Mouse (Mus musculus) layer of hippocampus, postnatal 14 days (tissue): ENCODE results near the gene Plch2. TPM values are rescaled to one million over a fixed set of nuclear protein-coding genes. Genes with fewer than 3 reads are reported as not detected.
A peak's percentile ranks its signal among the peaks of the same experiment; 100 is the strongest.

Experiments
- DNase-seq, 2 experiments: peaks; one replicate each; pipeline ENCODE4 v3.0.0; 2021 to 2022; ENCODE audit warnings: low spot score in 2 of 2, mixed read lengths in 1 of 2
- total RNA-seq, 2 experiments: library from RNA; stranded (reverse); gene quantifications; 2 replicates each; pipeline ENCODE4 v1.2.3; 2021

Gene Plch2
- total RNA-seq, 2 experiments from 2014 or later = 90.9 to 97.9 TPM

- DNase-seq = no peak
These were observed 59.9 kb downstream of the Plch2 start for GRCm38 (mm10) chr4:154996572-154997154.

- DNase-seq = no peak
These were observed 61.7 kb downstream of the Plch2 start for GRCm38 (mm10) chr4:154994876-154995275.

- no peak for DNase-seq
These were observed 69.8 kb downstream of the Plch2 start for GRCm38 (mm10) chr4:154986750-154987149.

DNA sequence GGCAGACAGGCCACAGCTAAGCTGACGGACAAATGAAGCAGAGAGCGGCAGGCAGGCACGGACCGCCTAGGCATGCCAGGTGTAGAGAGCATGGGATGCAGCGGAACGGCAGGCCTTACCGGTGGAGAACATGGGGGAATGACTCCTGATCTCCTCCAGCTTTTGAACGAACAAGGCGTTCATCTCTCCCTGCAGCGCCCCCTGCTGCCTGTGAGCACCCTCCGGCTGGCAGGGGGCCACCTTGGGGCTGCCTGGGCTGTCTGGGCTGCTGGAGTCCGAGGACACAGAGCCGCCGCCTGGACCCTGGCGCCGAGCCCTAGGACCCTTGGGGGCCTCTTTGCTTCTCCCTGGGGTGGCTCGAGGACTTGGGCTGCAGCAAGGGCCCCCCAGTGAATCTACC is 70.5 kb downstream of the Plch2 start:
- DNase-seq = peak; percentile 75 to 79

- DNase-seq = no peak
These were observed 71.3 kb downstream of the Plch2 start for GRCm38 (mm10) chr4:154985151-154985777.

DNA sequence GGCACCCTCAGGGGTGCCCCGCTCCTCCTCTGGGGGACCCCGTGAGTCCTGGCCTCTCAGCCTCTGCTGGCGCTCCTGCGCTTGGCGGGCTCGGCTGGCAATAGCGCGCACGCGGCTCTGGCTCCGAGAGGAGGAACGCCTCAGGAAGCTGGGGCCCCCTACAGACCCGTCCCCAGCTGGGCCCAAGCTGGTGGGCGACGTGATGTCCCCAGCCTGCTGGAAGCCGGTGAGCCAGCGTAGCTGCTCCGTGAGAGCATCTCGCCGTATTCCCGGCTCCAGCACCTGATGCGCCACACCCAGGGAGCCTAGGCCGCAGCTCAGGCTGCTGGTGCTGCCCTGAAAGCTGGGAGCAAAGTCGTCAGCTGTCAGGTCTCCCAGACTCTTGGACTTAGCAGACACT is 72.8 kb downstream of the Plch2 start:
- no peak for DNase-seq

DNA sequence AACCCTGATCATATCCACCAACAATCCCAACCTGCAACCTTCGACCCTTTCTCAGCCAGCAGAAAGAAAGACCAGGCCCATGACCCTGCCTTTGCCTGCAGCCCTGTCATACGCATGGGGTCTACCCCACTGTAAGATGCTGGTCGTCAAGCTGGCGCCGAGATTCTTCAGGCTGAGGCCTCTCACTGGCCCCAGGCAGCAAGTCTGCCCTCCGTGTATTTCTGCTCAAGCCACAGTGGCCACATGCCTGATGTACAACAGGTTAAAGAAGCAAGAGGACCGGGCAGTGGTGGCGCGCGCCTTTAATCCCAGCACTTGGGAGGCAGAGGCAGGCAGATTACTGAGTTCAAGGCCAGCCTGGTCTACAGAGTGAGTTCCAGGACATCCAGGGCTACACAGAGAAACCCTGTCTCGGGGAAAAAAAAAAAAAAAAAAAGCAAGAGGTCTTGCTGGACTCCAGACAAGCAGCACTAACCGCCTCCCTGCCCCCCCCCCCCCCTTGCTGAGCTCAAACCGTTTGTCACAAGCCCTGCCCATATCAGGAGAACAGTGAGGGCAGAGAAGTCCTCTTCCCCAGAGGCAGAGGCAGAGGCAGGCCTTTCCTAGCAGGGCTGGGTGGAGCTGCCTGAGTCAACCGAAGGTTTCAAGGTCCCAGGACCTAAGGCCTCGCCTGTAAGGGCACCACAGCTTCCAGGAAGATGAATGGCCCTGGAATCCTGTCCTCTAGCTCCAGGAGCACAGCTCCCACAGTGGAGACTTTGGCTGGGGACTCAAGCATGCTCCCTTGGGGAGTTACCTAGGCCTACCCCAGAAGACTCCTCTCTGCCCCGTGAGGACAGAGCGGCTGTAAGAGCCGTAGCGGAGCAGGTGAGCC is 74.1 kb downstream of the Plch2 start:
- no peak for DNase-seq

DNA sequence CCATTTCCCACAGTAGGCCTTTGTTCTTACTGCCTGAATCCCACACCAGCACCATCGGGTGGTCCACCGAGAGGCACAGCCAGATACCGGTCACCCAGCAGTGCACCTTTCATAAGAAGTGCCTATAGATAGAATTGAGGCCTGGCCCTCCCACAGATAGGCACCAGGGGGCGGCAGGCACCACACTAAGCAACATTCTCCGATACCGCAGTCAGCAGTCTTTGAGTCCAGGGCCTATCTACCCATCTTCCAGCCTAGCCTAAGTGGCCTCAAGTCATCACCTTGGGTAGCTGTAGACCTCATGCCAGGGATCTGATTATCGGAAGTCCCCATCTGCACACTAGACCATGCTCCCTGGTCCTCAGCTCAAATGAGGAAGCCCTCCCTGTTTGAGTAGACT is 75.1 kb downstream of the Plch2 start:
- DNase-seq = peak; percentile 75 to 78

- no peak for DNase-seq
These were observed 75.5 kb downstream of the Plch2 start for GRCm38 (mm10) chr4:154981076-154981475.

DNA sequence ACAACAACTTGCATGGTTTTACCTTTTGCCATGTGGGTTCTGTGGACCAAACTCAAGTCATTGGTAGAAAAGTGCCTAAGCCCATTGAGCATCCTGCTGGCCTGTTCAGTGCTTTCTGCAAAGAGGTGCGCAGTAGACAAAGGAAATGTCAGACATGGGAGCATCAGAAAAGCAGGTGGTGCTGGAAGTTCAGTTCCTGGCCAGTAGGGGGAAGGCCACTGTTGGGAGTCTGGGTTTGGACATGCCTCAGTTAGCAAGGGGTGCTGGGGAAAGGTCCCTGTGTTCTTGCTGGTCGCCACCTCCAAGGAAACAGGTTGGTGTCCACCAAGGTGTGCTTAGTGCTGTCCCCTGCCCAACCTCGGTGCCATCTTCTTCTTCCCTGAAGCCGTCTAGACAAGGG is 76.5 kb downstream of the Plch2 start:
- no peak for DNase-seq

- DNase-seq = no peak
These were observed 82.4 kb downstream of the Plch2 start for GRCm38 (mm10) chr4:154974163-154974611.

DNA sequence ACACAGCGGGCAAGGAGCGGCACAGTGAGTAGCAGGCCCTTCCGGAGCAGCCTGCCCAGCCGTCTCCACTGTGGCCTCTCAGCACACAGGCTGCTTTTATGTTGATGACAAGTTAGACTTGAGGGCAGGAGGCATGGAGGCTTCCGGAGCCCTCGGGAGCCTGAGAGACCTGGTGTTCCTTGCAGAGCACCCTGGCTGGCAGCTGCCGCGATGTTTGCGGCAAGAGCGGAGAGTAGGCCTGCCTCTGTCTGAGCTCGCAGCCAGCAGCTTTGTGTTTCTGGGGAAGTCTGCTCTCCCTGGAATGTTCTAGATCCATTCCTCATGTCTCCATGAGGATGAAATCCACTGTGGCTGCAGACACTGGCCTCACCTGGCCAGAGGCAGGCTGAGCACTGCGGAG is 84.0 kb downstream of the Plch2 start:
- no peak for DNase-seq

GRCm38 (mm10) chr4:154967173-154967572 is 89.4 kb downstream of the Plch2 start:
- DNase-seq = peak; percentile 50 to 71

DNA sequence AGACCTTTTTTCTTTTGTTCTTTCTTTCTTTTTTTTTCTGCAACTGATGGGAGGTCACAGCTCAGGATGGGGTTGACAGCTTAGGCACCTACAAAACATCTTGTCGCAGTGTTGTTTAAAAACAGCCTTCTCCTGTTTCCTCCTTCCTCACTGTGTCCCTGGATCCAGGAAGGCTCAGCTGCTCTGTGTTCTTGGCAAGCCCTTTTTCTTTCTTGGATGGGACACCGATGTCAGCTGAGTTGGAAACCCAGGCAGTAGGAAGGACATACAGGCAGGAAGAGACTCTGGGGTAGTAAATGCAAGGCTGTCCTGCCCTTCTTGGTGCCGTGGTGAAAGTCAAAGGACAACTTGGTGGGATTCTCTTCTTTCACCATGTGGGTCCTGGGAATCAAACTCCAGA is 90.7 kb downstream of the Plch2 start:
- DNase-seq = no peak

DNA sequence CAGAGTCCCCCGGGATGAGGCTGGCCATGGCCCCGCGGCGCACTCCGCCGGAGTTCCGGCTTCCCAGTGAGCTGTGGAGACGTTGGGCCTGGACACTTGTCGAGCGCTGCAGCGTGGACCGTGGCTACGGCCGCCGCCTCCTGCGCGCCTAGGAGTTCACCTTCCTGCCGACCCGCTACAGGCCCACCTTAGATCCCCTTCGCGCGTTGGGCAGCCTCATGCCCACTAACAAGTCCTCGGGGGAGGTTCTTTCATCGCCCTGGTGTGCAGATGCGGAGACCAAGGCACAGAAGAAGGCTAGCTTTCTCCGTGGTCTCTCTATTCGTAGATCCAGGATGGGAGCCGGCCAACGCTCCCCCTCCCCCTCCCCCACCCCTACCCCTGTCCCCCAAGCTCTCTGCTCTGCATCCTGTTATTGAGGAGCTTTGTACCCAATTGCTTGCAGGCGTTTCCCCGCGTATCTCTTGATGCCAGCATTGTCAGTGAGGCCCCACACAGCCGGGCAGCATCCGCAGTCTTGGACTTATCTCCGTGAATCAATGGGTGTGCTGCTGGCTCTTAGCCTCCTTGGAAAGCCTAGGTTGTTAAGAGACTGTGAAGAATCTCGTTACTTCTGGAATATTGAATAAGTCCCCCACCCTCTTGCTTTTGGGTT is 91.9 kb downstream of the Plch2 start:
- no peak for DNase-seq

- DNase-seq = peak; percentile 91 to 93
These were observed 92.5 kb downstream of the Plch2 start, which contains the start of gene Pank4 for GRCm38 (mm10) chr4:154963901-154964580. Gene Pank4 (plus strand): TSS chr4:154964123.

- DNase-seq = peak in 1 of 2 experiments; percentile 44
These were observed 93.3 kb downstream of the Plch2 start for GRCm38 (mm10) chr4:154963190-154963836.

GRCm38 (mm10) chr4:154962683-154963082 is 93.9 kb downstream of the Plch2 start:
- no peak for DNase-seq

DNA sequence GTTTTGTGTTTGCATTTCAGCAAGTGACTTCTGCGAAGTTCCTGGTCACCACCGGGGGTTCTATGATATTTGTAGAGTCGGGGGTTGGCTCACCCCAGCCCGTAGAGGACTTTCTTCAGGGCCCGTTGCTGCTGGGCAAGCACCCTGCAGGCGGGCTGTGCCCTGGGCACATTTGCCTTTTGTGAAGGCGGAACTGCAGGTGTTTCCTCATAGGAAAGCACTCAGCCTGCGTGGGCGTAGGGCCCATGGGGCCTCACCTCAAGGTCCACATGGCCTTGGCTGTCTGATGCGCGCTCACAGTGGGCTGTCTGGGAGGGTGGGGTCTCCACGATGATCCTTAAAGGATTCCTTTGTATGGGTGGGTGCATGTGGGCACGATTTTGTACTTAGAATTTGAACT is 94.7 kb downstream of the Plch2 start:
- DNase-seq = no peak

GRCm38 (mm10) chr4:154961226-154961738 is 95.3 kb downstream of the Plch2 start:
- no peak for DNase-seq
